Mouse (Mus musculus) heart, adult 2 months (tissue): ENCODE measurements at regions not wholly inside any gene's neighbourhood (a gene's known extent, or its start where the extent isn't known, plus 50 kb on each side); places are given as distances from the start of the nearest gene placed in this dataset.

ENCODE experiments used
- DNase-seq, 2 experiments: peaks; one replicate each; pipeline ENCODE4 v3.0.0; 2021
- H3K27ac ChIP-seq: fragments of 200-600 bp; 2 replicates; pipeline ENCODE4 v1.8.1; 2022
- H3K27me3 ChIP-seq: fragments of 200-500 bp; 2 replicates; pipeline ENCODE4 v1.6.1; 2012; ENCODE audit warnings: mild to moderate bottlenecking, low read length, inconsistent platforms, mixed read lengths; ENCODE audit not compliant: control insufficient read depth, insufficient read depth
- H3K36me3 ChIP-seq: fragments of 200-500 bp; 2 replicates; pipeline ENCODE4 v1.6.1; 2012; ENCODE audit warnings: low read length, inconsistent platforms; ENCODE audit not compliant: control insufficient read depth, insufficient read depth
- H3K4me1 ChIP-seq: fragments of 200-500 bp; 2 replicates; pipeline ENCODE4 v1.6.1; 2011; ENCODE audit warnings: low read length; ENCODE audit not compliant: control insufficient read depth, insufficient read depth
- H3K4me3 ChIP-seq: fragments of 200-600 bp; 2 replicates; pipeline ENCODE4 v1.8.1; 2022
- H3K79me2 ChIP-seq: fragments of 200-500 bp; replicated peaks from 2 replicates; pipeline ENCODE4 v1.6.1; 2012; ENCODE audit warnings: mild to moderate bottlenecking, inconsistent platforms, low read length, moderate library complexity, mixed read lengths; ENCODE audit not compliant: control insufficient read depth, insufficient read depth
- H3K9ac ChIP-seq: fragments of 200-500 bp; 2 replicates; pipeline ENCODE4 v1.6.1; 2012; ENCODE audit warnings: low read depth, mild to moderate bottlenecking, control low read depth, inconsistent platforms, low read length, mixed read lengths
- CTCF ChIP-seq: fragments of 200-600 bp; IDR thresholded peaks from 2 replicates; pipeline ENCODE4 v1.8.1; 2022; ENCODE audit warnings: antibody characterized with exemption, mild to moderate bottlenecking, moderate library complexity
- EP300 ChIP-seq: fragments of 200-500 bp; IDR thresholded peaks from 2 replicates; pipeline ENCODE4 v1.6.1; 2011; ENCODE audit warnings: low read depth, low read length, control low read depth; ENCODE audit not compliant: insufficient read depth
- POLR2A ChIP-seq: fragments of 200-500 bp; IDR thresholded peaks from 2 replicates; pipeline ENCODE4 v1.6.1; 2011; ENCODE audit warnings: mild to moderate bottlenecking, low read depth, low read length, control low read depth; ENCODE audit not compliant: insufficient read depth
- WGBS: fragments of 180-500 bp; shearing (Covaris S2); methylation state at CpG from one replicate; pipeline ENCODE4 v1.1.7; 2018; 5-methylcytosine and 5-hydroxymethylcytosine counted together
- intact Hi-C: fragments of 180-260 bp; cut with DNase I; formaldehyde crosslinking; loops from one replicate; pipeline ENCODE4 v1.15.1; 2025
- microRNA-seq, 2 experiments: library from miRNA; unstranded; fragments of <30 nt; microRNA quantifications; one replicate each; pipeline ENCODE4 v1.2.0; 2021

DNA sequence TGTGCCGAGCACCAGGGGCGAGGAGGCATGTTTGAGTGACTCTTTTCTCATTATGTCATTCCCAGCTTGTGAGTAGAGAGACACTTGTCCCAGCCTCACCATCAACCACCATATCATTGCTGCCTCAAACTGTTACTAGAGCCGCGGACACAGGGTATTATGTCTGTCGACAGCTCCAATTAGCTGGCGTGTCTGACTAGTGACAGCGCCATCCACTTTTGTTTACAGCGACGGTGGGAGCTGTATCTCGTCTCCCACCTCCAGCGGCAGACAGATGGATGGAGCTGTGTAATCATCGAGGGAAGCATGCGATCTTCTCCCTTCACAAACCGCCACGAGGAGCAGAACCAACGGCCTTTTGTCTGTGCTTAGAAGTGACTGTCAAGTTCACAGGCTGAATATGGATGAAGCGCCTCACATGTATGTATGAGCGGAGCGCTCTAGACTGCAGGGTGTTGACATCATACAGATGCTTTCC is 308.9 kb downstream of the Sox2 start:
- intact Hi-C loops = no loop called here
- no peak for DNase-seq
- 38% methylated on average over 19 of the region's 19 CpGs for WGBS
- Histone ChIP-seq H3K79me2 (no peaks in the 10 kb centered on the region), H3K4me3 (no peak overlapping the region), H3K4me1 (no peaks in the 10 kb centered on the region), H3K36me3 (no peaks in the 10 kb centered on the region), H3K9ac (no peak overlapping the region), H3K27me3 (no peaks in the 10 kb centered on the region; the same call in 1 of the 2 replicates), H3K27ac (no peak overlapping the region)
- TF ChIP-seq EP300 = no peak
- no peak for TF ChIP-seq POLR2A
- TF ChIP-seq CTCF = no peak

DNA sequence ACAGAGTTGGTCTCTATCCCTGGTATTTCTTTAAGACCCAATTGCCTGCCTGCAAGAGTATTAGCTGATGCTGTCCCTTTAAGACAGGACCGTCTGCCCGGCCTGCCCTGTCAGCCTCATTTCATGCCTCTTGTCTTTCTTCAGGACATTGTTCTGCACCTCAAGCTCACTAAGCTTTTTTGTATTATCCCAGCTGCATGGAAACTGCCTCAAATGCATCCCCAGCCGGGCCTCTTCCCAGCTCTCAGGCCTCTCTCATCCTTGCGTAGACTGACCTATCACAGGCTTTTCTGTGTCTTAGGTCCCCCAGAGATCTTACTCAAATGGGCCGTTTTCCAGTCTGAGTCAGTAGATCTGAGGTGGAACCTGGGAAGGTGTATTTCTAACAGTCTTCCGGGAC is 316.2 kb downstream of the Sox2 start:
- no peak for DNase-seq
- Histone ChIP-seq H3K9ac (no peak overlapping the region), H3K36me3 (no peaks in the 10 kb centered on the region), H3K27ac (no peak overlapping the region), H3K4me1 (no peaks in the 10 kb centered on the region), H3K27me3 (no peaks in the 10 kb centered on the region), H3K4me3 (no peak overlapping the region), H3K79me2 (no peaks in the 10 kb centered on the region)
- no peak for TF ChIP-seq EP300
- no peak for TF ChIP-seq POLR2A
- no peak for TF ChIP-seq CTCF
- WGBS = 80% methylated on average over 6 of the region's 6 CpGs
- intact Hi-C loops = no loop called here

DNA sequence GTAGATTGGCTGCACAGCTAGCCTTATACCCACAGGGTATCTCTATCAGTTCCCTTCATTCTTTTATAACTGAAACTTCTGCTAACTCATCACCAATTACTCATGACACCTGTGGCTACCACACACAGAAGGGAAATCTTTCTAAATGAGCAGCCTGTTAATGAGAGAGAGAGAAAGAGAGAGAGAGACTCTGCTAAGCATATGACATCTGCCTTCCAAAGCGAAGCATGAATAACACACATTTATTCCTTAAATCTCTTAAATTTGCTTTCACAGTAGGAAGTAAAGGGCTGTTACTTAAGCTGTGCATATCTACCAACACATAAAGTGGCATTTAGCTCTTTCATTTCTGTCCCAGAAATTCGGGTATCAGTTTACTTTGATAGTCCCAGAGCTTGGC is 317.7 kb downstream of the Sox2 start:
- H3K9ac ChIP-seq = no peak overlapping the region
- H3K79me2 ChIP-seq = no peaks in the 10 kb centered on the region
- WGBS = 66% methylated on average over 2 of the region's 2 CpGs
- TF ChIP-seq POLR2A (no peak), EP300 (no peak), CTCF (no peak)
- intact Hi-C loops = no loop called here
- H3K4me1 ChIP-seq = no peaks in the 10 kb centered on the region
- H3K27ac ChIP-seq = no peak overlapping the region
- H3K36me3 ChIP-seq = no peaks in the 10 kb centered on the region
- no peaks in the 10 kb centered on the region for H3K27me3 ChIP-seq
- H3K4me3 ChIP-seq = no peak overlapping the region
- DNase-seq = no peak

DNA sequence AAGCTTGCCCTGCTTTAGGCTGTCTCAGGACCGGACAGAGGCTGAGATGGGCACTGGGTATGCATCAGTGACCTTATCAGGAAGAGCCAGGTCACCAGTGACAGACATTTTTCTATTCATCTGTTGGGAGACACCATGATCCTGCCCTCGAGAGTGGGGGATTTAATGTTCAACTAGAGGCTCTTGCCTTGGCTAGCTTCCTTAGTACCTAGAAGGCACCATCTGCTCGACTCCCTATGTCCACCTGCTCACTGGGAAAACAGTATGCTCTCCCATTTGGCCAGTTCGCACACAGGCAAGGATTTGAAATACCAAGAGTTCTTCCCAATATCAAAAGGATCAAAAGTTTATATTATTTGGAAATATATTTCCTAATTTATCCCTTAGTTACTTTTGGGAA is 321.3 kb downstream of the Sox2 start:
- Histone ChIP-seq H3K36me3 (no peaks in the 10 kb centered on the region), H3K4me3 (no peak overlapping the region), H3K79me2 (no peaks in the 10 kb centered on the region), H3K27me3 (no peaks in the 10 kb centered on the region), H3K27ac (no peak overlapping the region), H3K4me1 (no peaks in the 10 kb centered on the region), H3K9ac (no peak overlapping the region)
- TF ChIP-seq EP300 (no peak), CTCF (no peak), POLR2A (no peak)
- DNase-seq = no peak
- intact Hi-C loops = no loop called here
- 73% methylated on average over 4 of the region's 4 CpGs for WGBS

DNA sequence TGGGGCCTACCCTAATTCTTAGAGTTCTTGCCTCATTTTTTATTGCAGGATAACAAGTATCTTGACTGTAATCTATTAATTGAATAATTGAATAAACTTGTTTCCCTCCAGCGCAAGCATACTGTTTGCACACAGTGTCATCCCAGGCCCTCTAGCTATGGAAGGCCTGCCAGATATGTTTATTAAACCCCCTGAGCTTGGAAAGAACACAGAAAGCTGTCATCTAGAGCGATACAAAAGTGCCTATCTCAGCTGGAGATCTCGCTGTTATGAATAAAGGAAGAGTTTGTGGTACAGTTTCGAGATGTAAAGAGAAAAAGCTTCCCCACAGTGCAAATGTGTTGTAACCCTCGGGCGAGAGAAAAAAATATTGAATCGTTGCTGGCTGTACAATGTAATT is 324.2 kb downstream of the Sox2 start:
- no peak for DNase-seq
- TF ChIP-seq CTCF (no peak), EP300 (no peak), POLR2A (no peak)
- 79% methylated on average over 7 of the region's 7 CpGs for WGBS
- no peaks in the 10 kb centered on the region for H3K36me3 ChIP-seq
- H3K79me2 ChIP-seq = no peaks in the 10 kb centered on the region
- intact Hi-C loops = no loop called here
- no peaks in the 10 kb centered on the region for H3K4me1 ChIP-seq
- no peak overlapping the region for H3K27ac ChIP-seq
- no peak overlapping the region for H3K9ac ChIP-seq
- H3K27me3 ChIP-seq = no peaks in the 10 kb centered on the region
- H3K4me3 ChIP-seq = no peak overlapping the region

Small RNAs in the stretch of these regions (microRNA-seq; reads per million reads assigned to microRNA genes)
- 0 reads per million in 2 experiments for gene Mir6378
